Mouse (Mus musculus) stomach, embryonic 15.5 days (tissue): ENCODE measurements at regions not wholly inside any gene's neighbourhood (a gene's known extent, or its start where the extent isn't known, plus 50 kb on each side); places are given as distances from the start of the nearest gene placed in this dataset.

Experiments
- ATAC-seq: fragments of 200-750 bp; cut with Nextera tagmentation; 2 replicates; pipeline ENCODE4 v1.8.0; 2017; ENCODE audit warnings: low read depth, moderate number of reproducible peaks, moderate TSS enrichment; ENCODE audit not compliant: insufficient read depth, low FRiP score
- H3K27ac ChIP-seq: fragments of 300-500 bp; sonication (generic); 2 replicates; pipeline ENCODE4 v1.5.1; 2015; ENCODE audit warnings: mild to moderate bottlenecking, inconsistent platforms
- H3K27me3 ChIP-seq: fragments of 300-500 bp; sonication (generic); replicated peaks from 2 replicates; pipeline ENCODE4 v1.6.1; 2015; ENCODE audit warnings: inconsistent platforms
- H3K36me3 ChIP-seq: fragments of 300-500 bp; sonication (generic); 2 replicates; pipeline ENCODE4 v1.6.1; 2015; ENCODE audit warnings: inconsistent platforms
- H3K4me1 ChIP-seq: fragments of 300-500 bp; sonication (generic); 2 replicates; pipeline ENCODE4 v1.6.1; 2015; ENCODE audit warnings: inconsistent platforms
- H3K4me2 ChIP-seq: fragments of 300-500 bp; sonication (generic); 2 replicates; pipeline ENCODE4 v1.6.1; 2015; ENCODE audit warnings: mild to moderate bottlenecking, inconsistent platforms
- H3K4me3 ChIP-seq: fragments of 300-500 bp; sonication (generic); replicated peaks from 2 replicates; pipeline ENCODE4 v1.5.1; 2015; ENCODE audit warnings: inconsistent platforms
- H3K9ac ChIP-seq: fragments of 300-500 bp; sonication (generic); 2 replicates; pipeline ENCODE4 v1.6.1; 2015; ENCODE audit warnings: inconsistent platforms
- H3K9me3 ChIP-seq: fragments of 300-500 bp; sonication (generic); 2 replicates; pipeline ENCODE4 v1.6.1; 2016; ENCODE audit warnings: inconsistent platforms
- WGBS: fragments of 180-500 bp; shearing (Covaris S2); methylation state at CpG from one replicate; pipeline ENCODE4 v1.1.7; 2015; 5-methylcytosine and 5-hydroxymethylcytosine counted together

- Histone ChIP-seq H3K4me3 (no peak overlapping the region), H3K27me3 (no peaks in the 10 kb centered on the region), H3K4me1 (no peaks in the 10 kb centered on the region), H3K4me2 (no peak overlapping the region), H3K9ac (no peak overlapping the region), H3K27ac (no peak overlapping the region), H3K36me3 (no peaks in the 10 kb centered on the region), H3K9me3 (no peaks in the 10 kb centered on the region)
- no peak for ATAC-seq
- WGBS: 60% methylated on average over 2 of the region's 2 CpGs
Measured at GRCm38 (mm10) chr15:60618801-60619200, 234.8 kb downstream of the Fam84b start.

GRCm38 (mm10) chr15:60617371-60617770 is 236.2 kb downstream of the Fam84b start:
- Histone ChIP-seq H3K27me3 (no peaks in the 10 kb centered on the region), H3K27ac (no peak overlapping the region)
- 49% methylated on average over 2 of the region's 2 CpGs for WGBS

GRCm38 (mm10) chr15:60601885-60602284 is 251.7 kb downstream of the Fam84b start:
- Histone ChIP-seq H3K4me1 (no peaks in the 10 kb centered on the region), H3K27me3 (no peaks in the 10 kb centered on the region), H3K9ac (no peak overlapping the region), H3K9me3 (no peaks in the 10 kb centered on the region), H3K4me3 (no peak overlapping the region), H3K27ac (no peak overlapping the region), H3K36me3 (no peaks in the 10 kb centered on the region), H3K4me2 (no peak overlapping the region)
- no peak for ATAC-seq

More at GRCm38 (mm10) chr15:60617371-60617770, 236.2 kb downstream of the Fam84b start:
- no peak for ATAC-seq
- no peak overlapping the region for H3K4me2 ChIP-seq
- no peaks in the 10 kb centered on the region for H3K9me3 ChIP-seq
- H3K36me3 ChIP-seq: no peaks in the 10 kb centered on the region
- H3K4me1 ChIP-seq: no peaks in the 10 kb centered on the region
- H3K9ac ChIP-seq: no peak overlapping the region
- no peak overlapping the region for H3K4me3 ChIP-seq

- 85% methylated on average over 5 of the region's 5 CpGs for WGBS
- no peak overlapping the region for H3K9ac ChIP-seq
- H3K27me3 ChIP-seq: no peaks in the 10 kb centered on the region
- no peaks in the 10 kb centered on the region for H3K4me1 ChIP-seq
- ATAC-seq: no peak
- no peak overlapping the region for H3K4me2 ChIP-seq
- H3K4me3 ChIP-seq: no peak overlapping the region
- H3K36me3 ChIP-seq: no peaks in the 10 kb centered on the region
- no peak overlapping the region for H3K27ac ChIP-seq
- no peaks in the 10 kb centered on the region for H3K9me3 ChIP-seq
Measured at GRCm38 (mm10) chr15:60577084-60577483, 276.5 kb downstream of the Fam84b start.

DNA sequence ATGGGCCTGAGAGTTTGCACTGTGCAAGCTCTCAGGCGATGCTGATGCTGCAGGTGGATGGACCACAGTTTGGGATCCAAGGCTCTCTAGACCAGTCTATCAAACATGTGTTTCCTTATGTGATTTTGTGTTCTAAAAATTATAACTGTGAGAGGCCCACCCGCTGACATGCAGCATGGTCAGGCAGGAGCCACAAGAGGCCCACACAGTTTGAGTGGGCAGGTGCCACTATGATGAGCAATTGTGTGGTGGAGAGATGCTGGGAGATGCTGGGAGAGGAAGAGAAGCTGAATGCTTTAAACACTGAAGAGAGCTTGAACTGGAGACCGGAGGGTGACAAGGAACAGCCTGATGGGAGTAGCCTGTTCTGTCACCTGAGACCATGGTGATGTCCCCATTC is 287.3 kb downstream of the Fam84b start:
- no peaks in the 10 kb centered on the region for H3K4me1 ChIP-seq
- no peak overlapping the region for H3K9ac ChIP-seq
- no peak overlapping the region for H3K27ac ChIP-seq
- WGBS: 87% methylated on average over 3 of the region's 3 CpGs
- H3K4me2 ChIP-seq: no peak overlapping the region
- H3K36me3 ChIP-seq: no peaks in the 10 kb centered on the region
- H3K4me3 ChIP-seq: no peak overlapping the region
- no peak for ATAC-seq
- H3K9me3 ChIP-seq: no peaks in the 10 kb centered on the region
- H3K27me3 ChIP-seq: no peaks in the 10 kb centered on the region

- H3K4me3 ChIP-seq: no peak overlapping the region
- WGBS: 37% methylated on average over 2 of the region's 2 CpGs
- no peak overlapping the region for H3K27ac ChIP-seq
- H3K4me1 ChIP-seq: no peaks in the 10 kb centered on the region
- ATAC-seq: no peak
- H3K9me3 ChIP-seq: no peaks in the 10 kb centered on the region
- H3K27me3 ChIP-seq: no peaks in the 10 kb centered on the region
- no peaks in the 10 kb centered on the region for H3K36me3 ChIP-seq
- H3K9ac ChIP-seq: no peak overlapping the region
- H3K4me2 ChIP-seq: no peak overlapping the region
Measured at GRCm38 (mm10) chr15:60565017-60565416, 288.6 kb downstream of the Fam84b start.

GRCm38 (mm10) chr15:60560641-60561040 is 292.9 kb downstream of the Fam84b start:
- Histone ChIP-seq H3K4me1 (no peaks in the 10 kb centered on the region), H3K4me3 (no peak overlapping the region), H3K9me3 (no peaks in the 10 kb centered on the region), H3K27me3 (no peaks in the 10 kb centered on the region), H3K9ac (no peak overlapping the region), H3K36me3 (no peaks in the 10 kb centered on the region), H3K4me2 (no peak overlapping the region), H3K27ac (no peak overlapping the region)
- WGBS: 56% methylated on average over 1 of the region's 1 CpGs
- ATAC-seq: peak; percentile 50; the same call in 1 of the 2 replicates

DNA sequence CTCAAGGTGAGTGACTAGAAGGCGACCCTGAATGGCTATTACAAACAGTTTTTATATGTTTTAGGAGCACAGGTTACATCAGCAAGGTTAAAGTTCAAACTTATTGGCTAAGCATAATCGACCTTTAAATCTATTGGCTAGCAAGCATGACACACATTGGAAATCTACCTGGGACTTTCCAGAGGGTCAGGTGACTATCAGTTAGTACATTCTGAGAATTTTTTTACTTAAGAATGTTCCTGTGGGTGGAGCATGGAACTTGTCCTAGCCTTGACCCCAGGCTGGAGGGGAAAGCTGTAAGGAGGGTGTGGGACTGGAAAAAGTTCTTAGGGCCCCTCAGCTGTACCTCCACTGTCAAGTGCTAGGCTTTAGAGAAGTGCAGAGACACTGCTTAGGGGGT is 297.9 kb downstream of the Fam84b start:
- Histone ChIP-seq H3K36me3 (no peaks in the 10 kb centered on the region), H3K4me1 (no peaks in the 10 kb centered on the region), H3K4me3 (no peak overlapping the region), H3K27me3 (no peaks in the 10 kb centered on the region), H3K9me3 (no peaks in the 10 kb centered on the region), H3K27ac (no peak overlapping the region), H3K4me2 (no peak overlapping the region), H3K9ac (no peak overlapping the region)
- no peak for ATAC-seq
- WGBS: 69% methylated on average over 2 of the region's 2 CpGs

GRCm38 (mm10) chr15:60554587-60554986 is 299.0 kb downstream of the Fam84b start:
- H3K27me3 ChIP-seq: no peaks in the 10 kb centered on the region
- WGBS: 24% methylated on average over 1 of the region's 1 CpGs
- no peak overlapping the region for H3K9ac ChIP-seq
- H3K4me3 ChIP-seq: no peak overlapping the region
- H3K36me3 ChIP-seq: no peaks in the 10 kb centered on the region
- no peaks in the 10 kb centered on the region for H3K4me1 ChIP-seq
- H3K4me2 ChIP-seq: no peak overlapping the region
- H3K27ac ChIP-seq: no peak overlapping the region
- H3K9me3 ChIP-seq: no peaks in the 10 kb centered on the region
- ATAC-seq: no peak

GRCm38 (mm10) chr15:60548045-60548444 is 305.5 kb downstream of the Fam84b start:
- H3K27me3 ChIP-seq: no peaks in the 10 kb centered on the region
- H3K4me1 ChIP-seq: no peaks in the 10 kb centered on the region
- 84% methylated on average over 7 of the region's 7 CpGs for WGBS
- H3K9ac ChIP-seq: no peak overlapping the region
- no peak overlapping the region for H3K4me2 ChIP-seq
- ATAC-seq: no peak
- H3K36me3 ChIP-seq: no peaks in the 10 kb centered on the region
- no peaks in the 10 kb centered on the region for H3K9me3 ChIP-seq
- no peak overlapping the region for H3K27ac ChIP-seq
- H3K4me3 ChIP-seq: no peak overlapping the region

DNA sequence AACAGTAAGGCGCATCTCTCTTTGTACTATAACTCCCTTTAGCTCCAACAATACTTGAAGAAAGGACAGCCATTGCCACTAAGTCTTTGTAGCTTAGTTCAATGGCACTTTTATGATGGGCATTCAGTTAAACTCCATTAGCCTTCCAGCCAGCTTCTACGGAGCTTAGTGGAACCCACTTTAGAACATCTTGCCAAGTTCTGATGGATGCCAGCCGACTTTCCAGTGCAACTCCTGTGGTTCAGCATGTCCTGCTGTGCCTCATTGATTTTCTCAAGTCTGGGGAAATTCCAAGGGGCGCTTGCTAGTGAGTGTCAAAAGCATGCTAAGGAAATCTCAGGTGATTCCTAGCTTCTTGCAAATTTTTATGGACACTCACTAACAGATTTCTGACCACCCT is 316.4 kb downstream of the Fam84b start:
- 83% methylated on average over 4 of the region's 4 CpGs for WGBS

DNA sequence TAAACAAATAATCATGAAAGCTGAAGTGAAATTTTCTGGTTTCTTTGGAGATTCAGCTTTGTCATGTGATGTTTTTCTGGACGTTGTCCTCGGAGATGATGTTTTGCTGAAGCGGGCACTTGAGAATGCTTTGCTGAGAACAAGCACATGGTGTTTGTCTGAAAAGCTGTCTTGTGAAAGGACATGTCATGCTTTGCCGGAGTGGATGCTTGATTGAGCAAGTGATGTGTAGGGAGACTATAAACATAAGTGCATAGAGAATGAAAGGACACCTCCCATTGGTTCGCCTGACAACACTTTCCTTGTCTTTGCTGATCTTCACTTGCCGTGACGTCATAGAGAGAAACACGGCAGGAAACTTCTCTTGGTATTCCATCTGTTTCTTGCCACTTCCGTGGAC is 318.9 kb downstream of the Fam84b start:
- no peak overlapping the region for H3K9ac ChIP-seq
- no peak overlapping the region for H3K27ac ChIP-seq
- H3K9me3 ChIP-seq: no peaks in the 10 kb centered on the region
- H3K4me2 ChIP-seq: no peak overlapping the region
- no peak for ATAC-seq
- no peaks in the 10 kb centered on the region for H3K27me3 ChIP-seq
- no peaks in the 10 kb centered on the region for H3K36me3 ChIP-seq
- H3K4me1 ChIP-seq: no peaks in the 10 kb centered on the region
- no peak overlapping the region for H3K4me3 ChIP-seq
- 75% methylated on average over 9 of the region's 9 CpGs for WGBS

More for the DNA sequence above, 316.4 kb downstream of the Fam84b start:
- no peak for ATAC-seq
- no peak overlapping the region for H3K27ac ChIP-seq
- no peaks in the 10 kb centered on the region for H3K4me1 ChIP-seq
- no peak overlapping the region for H3K9ac ChIP-seq
- H3K36me3 ChIP-seq: no peaks in the 10 kb centered on the region
- H3K4me2 ChIP-seq: no peak overlapping the region
- no peaks in the 10 kb centered on the region for H3K9me3 ChIP-seq
- H3K27me3 ChIP-seq: no peaks in the 10 kb centered on the region
- H3K4me3 ChIP-seq: no peak overlapping the region

DNA sequence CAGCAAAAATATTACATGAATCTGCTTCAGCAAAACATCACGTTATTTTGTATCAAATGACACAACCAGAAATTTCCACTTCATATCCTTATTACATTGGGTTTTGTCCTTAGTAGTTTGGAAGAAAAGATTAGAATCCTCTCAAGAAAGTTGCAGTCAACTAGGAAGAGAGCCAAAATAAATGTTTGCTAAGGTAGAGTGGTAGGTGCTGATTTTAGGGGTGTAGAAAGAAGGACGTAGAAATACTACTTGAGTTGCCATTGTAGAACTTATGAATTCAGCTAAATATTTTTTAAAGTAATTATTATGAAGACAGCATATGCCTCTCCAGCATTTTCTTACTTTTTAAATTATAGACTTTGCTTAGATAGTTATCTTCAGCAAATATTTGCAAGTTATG is 336.8 kb downstream of the Fam84b start:
- H3K4me1 ChIP-seq: no peaks in the 10 kb centered on the region
- H3K9me3 ChIP-seq: no peaks in the 10 kb centered on the region
- ATAC-seq: no peak
- no peak overlapping the region for H3K4me2 ChIP-seq
- 87% methylated on average over 2 of the region's 2 CpGs for WGBS
- no peak overlapping the region for H3K9ac ChIP-seq
- H3K27me3 ChIP-seq: no peaks in the 10 kb centered on the region
- H3K4me3 ChIP-seq: no peak overlapping the region
- no peaks in the 10 kb centered on the region for H3K36me3 ChIP-seq
- H3K27ac ChIP-seq: no peak overlapping the region
